Mouse (Mus musculus) layer of hippocampus, postnatal 10 days (tissue): ENCODE results near the gene Cyyr1. TPM values are rescaled to one million over a fixed set of nuclear protein-coding genes. Genes with fewer than 3 reads are reported as not detected.

Experiments used
- DNase-seq, 2 experiments: peaks; one replicate each; pipeline ENCODE4 v3.0.0; 2021; ENCODE audit warnings: low spot score in 2 of 2
- total RNA-seq, 2 experiments: library from RNA; stranded (reverse); gene quantifications; 2 replicates each; pipeline ENCODE4 v1.2.3; 2021

Gene Cyyr1
- total RNA-seq, 2 experiments from 2014 or later: 4.7 to 5.0 TPM

DNA sequence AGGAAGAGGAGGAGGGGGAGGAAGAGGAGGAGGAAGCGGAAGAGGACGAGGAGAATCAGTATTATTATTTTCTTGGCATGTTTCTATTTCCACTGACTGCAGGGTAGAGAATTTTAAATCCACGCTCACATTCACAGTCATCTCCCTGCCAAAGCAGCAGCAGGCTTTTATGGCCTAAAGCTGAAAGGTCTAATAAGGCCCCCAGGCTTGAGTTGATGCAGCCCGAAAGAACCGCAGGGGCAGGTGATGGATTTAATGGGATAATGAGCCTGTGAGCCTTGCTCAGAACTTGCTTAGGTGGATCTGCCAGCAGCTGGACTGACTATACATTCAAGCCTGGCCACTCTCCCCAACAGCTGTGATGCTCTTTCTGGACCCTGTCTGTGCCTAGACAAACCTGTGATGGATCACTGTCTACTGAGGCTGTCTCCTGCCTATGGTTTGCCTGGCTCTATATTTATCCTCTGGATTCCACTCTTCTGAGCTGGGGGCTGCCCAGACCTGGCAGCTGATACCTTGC is 78.6 kb downstream of the Cyyr1 start:
- DNase-seq: no peak

DNA sequence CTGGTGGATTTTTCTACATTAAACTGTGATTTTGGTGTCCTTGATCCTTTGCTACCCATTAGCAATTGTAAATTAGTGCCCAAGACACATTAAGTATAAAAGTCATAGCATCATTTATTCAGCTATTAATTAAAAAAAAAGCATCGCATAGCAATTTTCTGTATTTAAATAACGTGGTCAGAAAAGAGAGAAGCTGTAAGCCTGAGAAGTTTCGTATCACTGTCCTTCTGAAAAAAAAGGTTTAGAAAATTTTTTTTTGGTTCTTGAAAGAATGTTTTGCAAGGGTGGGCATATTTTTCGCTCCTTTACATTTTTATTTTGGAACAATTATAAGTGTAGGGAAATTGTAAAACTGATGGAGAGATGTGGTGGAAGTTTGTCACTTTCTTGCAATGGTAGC is 83.1 kb downstream of the Cyyr1 start:
- no peak for DNase-seq

DNA sequence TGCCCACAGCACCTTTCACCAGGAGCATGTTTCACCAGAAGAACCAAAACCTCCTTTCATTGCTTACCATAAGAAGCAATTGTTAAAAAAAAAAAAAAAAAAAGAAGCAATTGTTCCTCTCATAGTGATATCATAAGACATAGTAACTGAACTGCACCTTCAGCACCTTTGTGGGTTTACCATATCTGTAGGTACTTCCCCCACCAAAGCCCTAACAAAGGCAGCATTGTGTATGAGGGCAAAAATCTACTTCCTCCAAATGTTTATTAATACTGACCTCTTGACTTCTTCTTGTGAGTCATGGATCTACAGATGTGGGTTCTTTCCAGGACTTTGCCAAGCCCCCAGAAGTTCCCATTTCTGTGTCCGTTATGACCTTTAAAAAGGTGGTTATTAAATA is 98.2 kb downstream of the Cyyr1 start:
- no peak for DNase-seq

DNA sequence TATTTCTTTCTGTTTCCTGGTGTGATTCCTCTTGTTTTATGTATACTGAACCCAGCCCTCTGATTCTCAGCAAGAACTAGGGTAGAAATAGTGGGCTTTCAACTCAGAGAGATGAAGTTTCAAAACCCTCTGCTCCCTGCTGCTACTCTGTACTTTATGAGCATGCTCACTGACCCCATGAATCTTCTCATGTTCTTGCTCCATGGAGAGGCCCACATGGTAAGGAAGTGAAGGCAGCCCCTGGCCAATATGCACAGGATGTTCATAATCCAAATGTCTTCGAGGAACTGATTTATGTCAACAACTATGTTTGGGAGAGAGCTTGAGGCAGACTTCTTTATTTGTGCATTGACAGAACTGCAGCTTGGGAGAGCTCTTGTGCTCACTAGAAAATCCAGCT is 106.9 kb downstream of the Cyyr1 start:
- DNase-seq: no peak

DNA sequence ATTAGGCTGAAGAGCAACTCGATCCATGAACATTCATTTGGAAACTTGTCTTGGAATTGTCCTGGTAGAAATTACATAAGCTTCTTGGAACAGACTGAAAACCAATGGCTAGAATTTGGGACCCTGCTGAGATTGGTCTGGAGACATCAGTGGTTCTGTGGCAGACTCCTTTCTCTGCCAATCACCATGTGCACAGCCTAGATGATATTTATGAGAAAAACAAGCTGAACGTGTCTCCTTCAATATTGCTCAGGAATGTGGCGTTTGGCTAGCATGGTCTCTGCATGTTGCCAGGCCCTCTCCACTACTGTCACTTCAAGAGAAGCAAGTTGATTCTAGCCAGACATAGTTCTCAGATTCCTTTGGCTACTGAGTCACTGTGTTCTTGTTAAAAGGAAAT is 107.4 kb downstream of the Cyyr1 start:
- DNase-seq: no peak

DNA sequence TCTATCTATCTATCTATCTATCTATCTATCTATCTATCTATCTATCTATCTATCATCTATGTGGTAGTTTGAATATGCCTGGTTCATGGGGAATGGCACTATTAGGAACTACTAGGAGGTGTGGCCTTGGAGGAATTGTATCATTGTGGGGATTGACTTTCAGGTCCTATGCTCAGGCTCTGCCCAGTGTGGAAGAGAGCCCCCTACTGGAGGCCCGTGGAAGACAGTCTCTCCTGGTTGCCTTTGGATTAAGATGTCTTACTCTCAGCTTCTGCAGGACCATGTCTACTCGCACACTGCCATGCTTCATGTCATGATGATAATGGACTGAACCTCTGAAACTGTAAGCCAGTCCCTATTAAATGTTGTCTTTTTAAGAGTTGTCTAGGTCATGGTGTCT is 117.8 kb downstream of the Cyyr1 start:
- DNase-seq: no peak

DNA sequence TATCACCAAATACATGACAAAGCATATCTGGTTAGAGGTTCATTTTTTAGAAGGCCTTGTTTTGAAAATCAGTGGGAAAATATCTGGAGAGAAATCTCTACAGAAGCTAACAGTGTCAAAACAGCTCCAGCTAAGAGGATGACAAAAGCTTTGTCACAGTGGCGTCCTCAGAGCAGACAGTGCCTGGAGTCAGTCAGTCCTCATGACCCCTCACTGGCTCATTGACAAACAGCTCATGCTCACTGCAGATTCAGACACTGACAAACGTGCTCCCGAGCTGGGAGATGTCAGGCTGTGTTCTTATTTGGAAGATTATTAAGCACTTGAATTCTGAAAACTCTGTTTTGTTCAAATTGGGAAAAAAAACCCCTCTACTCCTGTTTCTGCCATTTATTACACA is 124.0 kb downstream of the Cyyr1 start:
- no peak for DNase-seq

DNA sequence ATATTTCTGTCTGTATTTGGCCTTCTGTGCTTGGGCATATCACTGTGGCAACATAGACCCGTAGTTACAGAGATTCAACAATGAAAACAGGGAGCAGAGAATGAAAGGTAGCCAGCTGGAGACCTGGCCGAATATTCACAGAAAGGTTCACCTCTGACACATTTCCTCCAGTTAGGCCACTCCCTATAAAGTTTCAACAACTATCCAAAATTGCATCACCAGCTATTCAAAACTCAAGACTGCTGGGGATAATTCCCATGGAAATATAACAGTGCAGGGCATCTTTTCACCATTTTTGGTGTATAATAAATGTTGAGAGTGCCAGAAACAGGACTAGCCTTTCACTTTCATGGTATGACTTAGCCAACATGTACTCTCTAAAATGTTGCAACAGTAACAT is 130.3 kb downstream of the Cyyr1 start:
- no peak for DNase-seq

DNA sequence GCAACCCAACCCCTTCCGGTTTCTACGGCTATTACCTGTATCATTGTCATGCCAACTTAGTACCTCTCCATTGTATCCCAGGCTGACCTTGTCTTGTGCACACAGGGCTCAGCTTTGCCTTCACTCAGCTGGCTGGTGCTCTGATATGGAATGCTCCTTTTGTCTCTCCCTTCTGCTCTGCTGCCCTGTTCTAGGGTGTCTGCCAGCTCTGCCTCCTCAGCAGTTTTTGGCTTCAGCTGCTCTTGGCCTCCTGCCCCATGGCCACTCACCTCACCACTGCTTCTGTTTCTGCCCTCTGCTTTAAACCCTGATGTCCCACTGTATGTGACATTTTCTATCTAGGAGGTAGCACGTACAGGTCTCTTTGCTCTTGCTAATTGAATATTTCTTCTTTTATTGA is 137.8 kb downstream of the Cyyr1 start:
- DNase-seq: peak; percentile 15 to 49

DNA sequence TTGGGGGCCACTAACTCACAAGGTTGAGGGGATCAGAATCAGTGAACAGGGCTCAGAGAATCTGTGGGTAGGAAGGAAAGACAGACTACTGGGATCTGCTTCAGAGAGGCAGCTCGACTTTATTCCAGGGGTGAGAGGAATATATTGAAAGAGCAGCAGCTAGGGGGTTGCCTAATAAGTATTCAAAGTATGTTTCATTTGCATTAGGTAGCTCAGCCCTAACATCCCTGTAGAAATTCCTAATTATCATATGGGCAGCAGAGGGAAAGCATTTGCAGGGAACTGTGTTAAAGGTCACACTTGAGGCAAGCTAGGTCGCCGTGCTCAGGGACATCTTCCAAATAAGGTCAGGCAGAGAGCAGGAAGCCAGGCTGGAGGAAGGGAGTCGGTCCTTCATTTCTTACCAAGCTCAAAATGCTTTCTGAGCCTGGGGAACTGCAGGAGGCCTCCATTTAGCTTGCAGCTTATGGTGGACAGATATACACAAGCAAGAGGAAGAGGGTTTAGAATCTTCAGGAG is 159.7 kb downstream of the Cyyr1 start:
- no peak for DNase-seq

DNA sequence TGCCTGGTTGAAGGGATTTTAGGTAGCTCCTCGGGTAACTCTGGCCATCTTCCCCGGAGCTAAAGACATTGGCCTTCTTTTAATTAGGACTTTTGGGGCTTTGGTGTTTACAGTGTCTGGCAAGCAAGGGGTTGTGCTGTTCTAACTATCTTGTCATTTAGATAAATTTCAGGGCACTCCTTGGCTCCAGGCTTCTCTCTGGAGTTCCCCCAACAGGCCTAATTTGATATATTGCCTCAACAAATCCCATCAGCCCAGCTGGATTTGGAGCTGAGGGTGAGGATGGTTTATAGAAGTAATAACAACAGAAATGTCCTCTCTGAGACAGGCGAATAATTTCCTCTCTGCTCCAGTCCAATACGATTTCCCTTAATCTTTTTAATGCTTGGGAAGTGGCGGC is 166.4 kb downstream of the Cyyr1 start:
- no peak for DNase-seq

Other genes starting within 250 kb of the Cyyr1 start
- 10 to 100 TPM; 16.5 to 16.9 TPM for gene Adamts1, start 249.7 kb upstream of the Cyyr1 start, total RNA-seq